Mouse (Mus musculus) C2C12 (cell line): ENCODE measurements around the gene Pef1. TPM values are rescaled to one million over a fixed set of nuclear protein-coding genes. Genes with fewer than 3 reads are reported as not detected.

Source experiments
- H3K27me3 ChIP-seq: one replicate; pipeline ENCODE4 v1.6.1; 2011; ENCODE audit not compliant: control insufficient read depth, insufficient read depth, insufficient read length
- H3K36me3 ChIP-seq: one replicate; pipeline ENCODE4 v1.6.1; 2011; ENCODE audit not compliant: control insufficient read depth, insufficient read depth
- H3K4me3 ChIP-seq: one replicate; pipeline ENCODE4 v1.5.1; 2011; ENCODE audit warnings: mild to moderate bottlenecking, control low read depth; ENCODE audit not compliant: poor library complexity, insufficient read depth, severe bottlenecking
- H3K79me2 ChIP-seq: one replicate; pipeline ENCODE4 v1.6.1; 2011; ENCODE audit not compliant: control insufficient read depth, insufficient read depth
- H3K79me3 ChIP-seq: one replicate; pipeline ENCODE4 v1.6.1; 2011; ENCODE audit warnings: low read depth, control low read depth
- H3ac ChIP-seq: one replicate; pipeline ENCODE3; 2011; ENCODE audit warnings: low read depth; ENCODE audit not compliant: control insufficient read depth, insufficient read length
- CEBPB ChIP-seq: IDR thresholded peaks from one replicate; pipeline ENCODE4 v1.6.1; 2011; ENCODE audit warnings: low read depth, mild to moderate bottlenecking, control low read depth, moderate library complexity
- CTCF ChIP-seq: IDR thresholded peaks from one replicate; pipeline ENCODE4 v1.5.1; 2011; ENCODE audit not compliant: control insufficient read depth, insufficient read depth, insufficient read length
- FOSL1 ChIP-seq: IDR thresholded peaks from one replicate; pipeline ENCODE4 v1.8.0; 2011; ENCODE audit warnings: mild to moderate bottlenecking, low read length; ENCODE audit not compliant: poor library complexity, insufficient read depth, severe bottlenecking
- MAX ChIP-seq: IDR thresholded peaks from one replicate; pipeline ENCODE4 v1.6.1; 2011; ENCODE audit warnings: mild to moderate bottlenecking, control low read depth
- MYOD1 ChIP-seq: IDR thresholded peaks from one replicate; pipeline ENCODE4 v1.6.1; 2011; ENCODE audit warnings: low read depth; ENCODE audit not compliant: control insufficient read depth, insufficient read length
- MYOG ChIP-seq: IDR thresholded peaks from one replicate; pipeline ENCODE4 v1.6.1; 2011; ENCODE audit not compliant: control insufficient read depth, insufficient read length; ENCODE audit errors: extremely low read depth
- USF1 ChIP-seq: IDR thresholded peaks from one replicate; pipeline ENCODE4 v1.6.1; 2011; ENCODE audit warnings: low read depth, mild to moderate bottlenecking, control low read depth, moderate library complexity
- polyA plus RNA-seq: library from polyadenylated mRNA; unstranded; fragments of >200 nt; fragmentation: generic; extraction: Trizol; gene quantifications from one replicate; pipeline ENCODE4 v1.2.1, GENCODE M21; 2012; ENCODE audit warnings: missing spikeins

Gene Pef1
- polyA plus RNA-seq, 1 experiment: 49.7 TPM

DNA sequence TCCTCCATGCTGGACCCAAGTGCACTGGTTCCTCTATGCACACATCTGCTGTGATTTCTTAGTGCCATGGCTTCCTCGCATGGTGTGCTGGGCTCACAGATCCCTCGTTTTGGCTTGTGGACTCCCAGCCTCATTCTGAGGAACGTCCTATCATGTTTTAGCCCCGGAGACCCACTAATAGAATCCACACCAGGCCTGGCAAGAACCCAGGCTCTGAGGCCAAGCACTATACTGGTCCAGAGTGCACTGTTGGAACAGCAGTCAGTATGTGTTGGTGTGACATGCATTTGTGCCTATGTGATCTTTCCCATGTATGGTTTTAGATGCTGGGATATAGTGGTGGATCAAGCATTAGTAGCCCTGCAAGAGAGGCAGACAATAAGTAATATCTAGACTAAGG, 29.0 kb upstream of the Pef1 start:
- Histone ChIP-seq H3ac (no peak overlapping the region), H3K27me3 (no peaks in the 10 kb centered on the region), H3K36me3 (no peaks in the 10 kb centered on the region), H3K79me2 (no peaks in the 10 kb centered on the region), H3K79me3 (no peaks in the 10 kb centered on the region), H3K4me3 (no peak overlapping the region)
- TF ChIP-seq MYOG: no peak

DNA sequence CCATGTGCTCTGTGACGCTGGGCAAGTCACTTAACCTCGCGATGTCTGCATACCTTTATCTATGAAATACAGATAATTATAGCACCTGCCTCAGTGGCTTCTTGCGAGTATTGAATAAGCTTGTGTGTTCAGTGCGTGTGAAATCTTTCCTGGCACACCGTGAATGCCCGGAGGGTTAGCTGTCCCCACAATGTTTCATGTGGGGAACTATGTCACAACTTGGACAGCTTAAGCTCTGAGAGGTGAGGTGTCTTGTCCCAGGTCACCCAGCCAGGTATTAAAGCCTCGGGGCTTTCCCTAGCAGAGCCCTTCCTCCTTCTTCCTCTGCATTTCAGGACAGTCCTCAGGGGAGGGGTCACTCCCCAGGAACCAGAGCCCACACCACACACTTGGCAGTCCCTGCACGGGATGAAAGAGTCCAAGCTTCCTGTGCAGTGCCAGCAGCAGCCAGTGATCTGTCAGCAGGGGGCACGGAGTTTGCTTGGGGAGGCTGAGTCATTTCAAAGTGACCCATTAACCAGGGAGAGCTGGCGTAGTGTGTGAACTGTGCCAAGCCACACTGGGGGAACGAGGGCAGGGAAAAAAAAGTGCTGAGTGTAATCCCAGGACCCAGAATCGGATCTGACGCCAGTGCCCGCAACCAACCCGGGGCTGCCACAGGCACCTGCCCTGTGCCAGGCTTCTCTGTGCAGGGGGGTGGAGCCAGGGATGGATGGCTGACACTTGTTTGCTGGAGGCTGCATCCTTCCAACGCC, 27.4 kb upstream of the Pef1 start:
- no peaks in the 10 kb centered on the region for H3K27me3 ChIP-seq
- no peak overlapping the region for H3K4me3 ChIP-seq
- TF ChIP-seq FOSL1: peak; percentile 12
- TF ChIP-seq CTCF: no peak
- peak; percentile 43 for TF ChIP-seq MYOD1
- H3ac ChIP-seq: no peak overlapping the region
- H3K79me2 ChIP-seq: no peaks in the 10 kb centered on the region
- H3K36me3 ChIP-seq: no peaks in the 10 kb centered on the region
- H3K79me3 ChIP-seq: no peaks in the 10 kb centered on the region

DNA sequence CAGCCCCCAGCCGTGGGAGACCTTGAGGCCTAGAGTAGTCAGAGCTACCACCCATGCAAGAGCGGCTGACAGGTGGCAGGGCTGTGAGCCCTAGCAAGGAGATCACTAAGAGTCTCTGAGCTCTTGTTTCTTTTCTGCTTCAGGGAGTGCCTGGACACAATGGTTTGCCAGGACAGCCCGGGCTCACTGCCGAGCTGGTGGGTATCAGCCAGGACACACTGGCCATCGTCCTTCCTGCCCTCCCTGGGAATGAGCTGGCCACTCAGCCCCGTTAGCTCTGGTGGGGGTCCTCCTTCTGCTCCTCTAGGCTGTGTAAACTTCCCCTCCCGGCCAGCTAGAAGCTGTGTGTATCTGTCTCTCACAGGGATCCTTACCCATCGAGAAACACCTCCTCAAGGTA, 25.5 kb upstream of the Pef1 start:
- no peaks in the 10 kb centered on the region for H3K79me3 ChIP-seq
- no peaks in the 10 kb centered on the region for H3K27me3 ChIP-seq
- TF ChIP-seq USF1 (no peak), CTCF (no peak), MAX (no peak), MYOD1 (no peak), MYOG (no peak), CEBPB (no peak), FOSL1 (no peak)
- H3K36me3 ChIP-seq: no peaks in the 10 kb centered on the region
- no peak overlapping the region for H3K4me3 ChIP-seq
- H3K79me2 ChIP-seq: no peaks in the 10 kb centered on the region
- no peak overlapping the region for H3ac ChIP-seq

- H3K79me2 ChIP-seq: no peaks in the 10 kb centered on the region
- TF ChIP-seq FOSL1 (no peak), MAX (no peak), MYOG (no peak), CEBPB (no peak), MYOD1 (no peak), CTCF (no peak), USF1 (no peak)
- H3K27me3 ChIP-seq: no peaks in the 10 kb centered on the region
- H3K79me3 ChIP-seq: no peaks in the 10 kb centered on the region
- H3ac ChIP-seq: no peak overlapping the region
- H3K36me3 ChIP-seq: no peaks in the 10 kb centered on the region
- no peak overlapping the region for H3K4me3 ChIP-seq
These were observed 23.4 kb upstream of the Pef1 start for GRCm38 (mm10) chr4:130078816-130079485.

DNA sequence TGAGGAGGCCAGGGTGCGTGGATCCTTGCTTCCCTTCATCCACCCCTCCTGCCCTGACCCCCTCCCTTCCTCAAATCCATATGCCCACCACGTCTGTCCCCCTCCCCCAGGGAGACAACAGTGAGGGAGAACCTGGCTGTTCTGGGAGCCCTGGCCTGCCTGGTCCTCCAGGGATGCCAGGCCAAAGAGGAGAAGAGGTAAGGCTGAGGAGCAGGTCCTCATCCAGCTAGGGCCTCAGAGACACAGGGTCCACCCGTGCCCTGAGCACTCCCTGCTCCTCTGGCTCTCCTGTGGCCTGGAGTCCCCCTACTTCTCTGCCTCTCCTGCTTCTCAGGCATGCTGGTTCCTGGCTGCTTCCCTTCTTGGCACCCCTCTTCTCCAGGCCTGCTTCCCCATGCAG, 22.8 kb upstream of the Pef1 start:
- Histone ChIP-seq H3K36me3 (no peaks in the 10 kb centered on the region), H3K27me3 (no peaks in the 10 kb centered on the region), H3ac (no peak overlapping the region), H3K4me3 (no peak overlapping the region), H3K79me2 (no peaks in the 10 kb centered on the region), H3K79me3 (no peaks in the 10 kb centered on the region)
- TF ChIP-seq CTCF: no peak
- no peak for TF ChIP-seq MYOG
- TF ChIP-seq CEBPB: no peak
- no peak for TF ChIP-seq USF1
- no peak for TF ChIP-seq MAX
- no peak for TF ChIP-seq FOSL1
- TF ChIP-seq MYOD1: no peak
